Mouse (Mus musculus) hindbrain, embryonic 10.5 days (tissue): ENCODE measurements around the gene Sema3a. TPM values are rescaled to one million over a fixed set of nuclear protein-coding genes. Genes with fewer than 3 reads are reported as not detected.
A peak's percentile ranks its signal among the peaks of the same experiment; 100 is the strongest.

ENCODE experiments used
- DNase-seq: peaks from one replicate; pipeline ENCODE4 v3.0.0-alpha.2; 2017; ENCODE audit warnings: low spot score
- H3K27ac ChIP-seq: fragments of 300-500 bp; sonication (generic); 2 replicates; pipeline ENCODE4 v1.5.1; 2016; ENCODE audit warnings: mild to moderate bottlenecking, moderate library complexity
- H3K27me3 ChIP-seq: fragments of 300-500 bp; sonication (generic); 2 replicates; pipeline ENCODE4 v1.6.1; 2016; ENCODE audit warnings: mild to moderate bottlenecking; ENCODE audit not compliant: poor library complexity, insufficient read depth, severe bottlenecking
- H3K36me3 ChIP-seq: fragments of 300-500 bp; sonication (generic); 2 replicates; pipeline ENCODE4 v1.6.1; 2016; ENCODE audit warnings: mild to moderate bottlenecking, moderate library complexity
- H3K4me1 ChIP-seq: fragments of 300-500 bp; sonication (generic); replicated peaks from 2 replicates; pipeline ENCODE4 v1.6.1; 2016; ENCODE audit warnings: mild to moderate bottlenecking
- H3K4me3 ChIP-seq: fragments of 300-500 bp; sonication (generic); 2 replicates; pipeline ENCODE4 v1.5.1; 2016; ENCODE audit warnings: mild to moderate bottlenecking, moderate library complexity
- H3K9me3 ChIP-seq: fragments of 300-500 bp; sonication (generic); 2 replicates; pipeline ENCODE4 v1.6.1; 2016; ENCODE audit warnings: mild to moderate bottlenecking, moderate library complexity
- WGBS: fragments of 180-500 bp; shearing (Covaris S2); methylation state at CpG from one replicate; pipeline ENCODE4 v1.1.7; 2016; 5-methylcytosine and 5-hydroxymethylcytosine counted together
- polyA plus RNA-seq: library from polyadenylated mRNA; unstranded; fragments of >200 nt; fragmentation: Nextera tagmentation; extraction: Ambion mirVana; gene quantifications from 2 replicates; pipeline ENCODE4 v1.2.1, GENCODE M21; 2016

The Sema3a gene
- polyA plus RNA-seq, result 15.6 and 21.8 TPM in 2 replicates

DNA sequence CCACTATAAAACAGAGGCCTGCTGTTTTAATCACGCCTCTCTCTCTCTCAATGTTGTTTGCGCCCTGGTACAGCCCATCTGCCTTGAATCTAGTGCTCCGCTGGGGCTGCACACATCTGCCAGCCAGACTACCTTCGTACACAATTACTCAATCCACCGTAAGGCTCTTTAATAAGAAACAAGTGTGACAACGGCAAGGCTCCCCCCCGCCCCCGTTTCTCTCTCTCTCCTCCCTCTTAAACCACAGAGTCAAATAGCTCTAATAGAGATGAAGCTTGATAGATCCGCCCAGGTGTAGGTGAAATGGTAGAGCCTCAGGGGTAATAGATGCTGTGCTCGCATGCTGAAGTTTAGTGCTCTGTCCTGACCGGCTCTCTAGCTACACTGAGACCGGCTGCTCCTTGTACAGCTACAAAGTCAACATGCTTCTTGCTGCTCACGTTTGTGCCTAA is at the start of gene Sema3a:
Gene Sema3a, plus strand, starts transcription at position 174 of the 452 bp plus-strand sequence.
- no peaks in the 10 kb centered on the region for H3K27me3 ChIP-seq
- 56% methylated on average over 13 of the region's 13 CpGs for WGBS
- H3K4me3 ChIP-seq, result peak within 1 kb of the TSS; percentile 22; the same call in 1 of the 2 replicates
- H3K4me1 ChIP-seq, result no peaks in the 10 kb centered on the region
- no peaks in the 10 kb centered on the region for H3K9me3 ChIP-seq
- H3K27ac ChIP-seq, result peak within 1 kb of the TSS; percentile 9; the same call in 1 of the 2 replicates
- peak; percentile 56 for DNase-seq
- no peaks in the 10 kb centered on the region for H3K36me3 ChIP-seq

DNA sequence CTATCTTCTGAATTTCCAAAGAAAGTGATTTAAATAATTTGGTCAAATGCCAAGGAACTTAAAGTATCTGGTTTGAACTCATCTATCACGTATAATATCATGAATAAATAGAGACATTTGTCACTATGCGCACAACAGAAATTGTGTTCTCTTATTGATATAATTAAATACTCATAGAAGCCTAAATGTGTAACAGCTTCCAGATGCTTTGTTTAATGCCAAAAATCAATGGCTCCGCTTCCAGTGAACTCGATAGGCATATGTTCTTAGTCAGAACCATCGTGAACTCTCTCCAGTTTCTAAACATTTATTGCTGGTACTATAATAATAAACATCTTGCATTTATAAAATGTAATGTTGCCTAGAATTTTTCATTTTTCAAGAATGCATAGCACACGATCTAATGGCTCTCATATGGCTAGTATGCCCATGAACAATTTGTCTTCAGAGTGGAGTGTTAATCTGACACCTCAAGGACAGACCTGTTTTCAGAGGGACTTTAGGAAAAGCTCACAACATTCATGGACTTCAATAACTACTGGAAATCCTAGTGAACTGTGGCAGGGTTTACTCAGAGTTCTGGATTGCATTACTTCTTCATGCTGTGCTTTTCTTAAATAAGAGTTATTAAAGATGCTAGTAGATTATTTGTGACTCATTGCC is 40.3 kb upstream of the Sema3a start:
- WGBS, result 82% methylated on average over 6 of the region's 6 CpGs
- Histone ChIP-seq H3K4me3 (no peak overlapping the region), H3K36me3 (no peaks in the 10 kb centered on the region), H3K27me3 (no peaks in the 10 kb centered on the region), H3K27ac (no peak overlapping the region), H3K9me3 (no peaks in the 10 kb centered on the region), H3K4me1 (no peaks in the 10 kb centered on the region)
- no peak for DNase-seq

DNA sequence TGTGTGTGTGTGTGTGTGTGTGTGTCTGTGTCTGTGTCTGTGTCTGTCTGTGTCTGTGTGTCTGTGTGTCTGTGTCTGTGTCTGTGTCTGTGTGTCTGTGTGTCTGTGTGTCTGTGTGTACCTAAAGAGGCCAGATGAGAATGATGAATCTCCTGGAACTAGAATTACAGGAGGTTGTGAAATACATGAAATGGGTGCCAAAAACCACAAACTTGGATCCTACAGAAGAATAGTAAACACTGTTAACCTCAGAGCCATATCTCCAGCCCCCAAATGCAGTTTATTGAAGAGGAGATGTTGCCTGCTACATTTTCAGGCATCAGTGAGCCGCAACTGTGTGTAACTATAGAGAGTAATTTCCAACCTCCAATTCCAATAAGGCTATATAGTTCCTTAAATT is 34.8 kb upstream of the Sema3a start:
- no peak overlapping the region for H3K4me3 ChIP-seq
- no peaks in the 10 kb centered on the region for H3K27me3 ChIP-seq
- 98% methylated on average over 1 of the region's 1 CpGs for WGBS
- no peak overlapping the region for H3K27ac ChIP-seq
- H3K36me3 ChIP-seq, result no peaks in the 10 kb centered on the region
- no peaks in the 10 kb centered on the region for H3K9me3 ChIP-seq
- no peaks in the 10 kb centered on the region for H3K4me1 ChIP-seq
- DNase-seq, result no peak

DNA sequence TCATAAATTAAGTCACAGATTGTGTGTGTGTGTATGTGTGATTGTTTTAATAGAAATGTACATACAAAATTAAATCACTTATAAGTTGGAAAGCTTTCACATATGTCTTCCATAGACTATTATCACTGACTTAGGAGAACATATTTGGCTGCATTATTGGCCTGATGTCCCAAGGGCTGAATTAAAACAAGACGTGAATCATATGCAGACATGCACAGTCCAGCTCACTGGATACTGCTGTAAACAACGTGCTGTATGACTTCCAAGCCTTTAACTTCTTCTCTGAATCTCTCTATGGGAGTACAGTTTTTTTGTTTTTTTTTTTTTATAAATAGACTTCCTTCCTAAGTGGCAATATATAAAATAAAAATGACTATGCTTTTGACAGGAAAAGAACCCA is 15.7 kb upstream of the Sema3a start:
- Histone ChIP-seq H3K4me1 (no peaks in the 10 kb centered on the region), H3K27me3 (no peaks in the 10 kb centered on the region), H3K36me3 (no peaks in the 10 kb centered on the region), H3K4me3 (no peak overlapping the region), H3K9me3 (no peaks in the 10 kb centered on the region), H3K27ac (no peak overlapping the region)
- 73% methylated on average over 2 of the region's 2 CpGs for WGBS
- DNase-seq, result no peak

DNA sequence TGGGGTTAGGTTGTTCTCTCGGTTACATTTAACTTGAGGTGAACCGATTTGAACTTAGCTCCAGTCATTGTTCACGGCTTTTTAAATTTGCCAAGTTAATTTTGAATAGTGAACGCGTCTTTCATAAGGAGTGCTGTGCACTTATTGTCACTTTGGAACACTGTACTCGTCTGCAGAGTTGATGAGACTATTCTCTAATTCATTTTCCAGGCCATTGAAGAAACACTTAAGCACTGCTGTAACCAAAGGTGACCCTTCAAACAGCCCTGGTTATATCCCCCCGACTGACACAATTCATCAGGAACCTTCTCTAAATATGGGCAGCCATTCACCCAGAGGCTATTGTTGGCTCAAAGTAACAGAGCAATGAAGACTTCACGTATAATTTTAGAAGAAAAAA is 8.0 kb upstream of the Sema3a start:
- Histone ChIP-seq H3K9me3 (no peaks in the 10 kb centered on the region), H3K4me3 (no peak overlapping the region), H3K4me1 (no peaks in the 10 kb centered on the region), H3K27ac (no peak overlapping the region), H3K36me3 (no peaks in the 10 kb centered on the region), H3K27me3 (no peaks in the 10 kb centered on the region)
- WGBS, result 67% methylated on average over 8 of the region's 8 CpGs
- no peak for DNase-seq

DNA sequence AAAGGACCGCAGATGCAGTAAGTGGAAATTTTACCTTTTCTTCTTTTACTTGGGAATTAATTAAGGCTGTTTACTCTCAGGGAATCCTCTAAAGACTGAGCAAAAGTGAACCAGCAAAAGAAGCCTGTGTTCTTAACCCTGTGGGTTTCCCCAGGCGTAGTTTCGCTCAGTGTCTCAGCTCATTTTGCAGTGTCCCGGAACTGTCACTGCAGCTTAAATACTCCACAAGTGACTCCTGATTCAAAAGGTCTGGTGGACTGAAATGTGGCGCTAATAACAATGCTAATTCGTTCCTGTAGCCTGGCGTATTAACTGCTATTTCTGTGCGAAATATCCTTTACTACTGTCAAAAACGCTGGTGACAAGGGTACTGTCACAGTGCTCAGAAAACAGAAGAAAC is 543 bp downstream of the Sema3a start:
- WGBS, result 62% methylated on average over 9 of the region's 9 CpGs
- Histone ChIP-seq H3K4me1 (no peaks in the 10 kb centered on the region), H3K27me3 (no peaks in the 10 kb centered on the region), H3K4me3 (peak overlapping the region; percentile 22; the same call in 1 of the 2 replicates), H3K9me3 (no peaks in the 10 kb centered on the region), H3K36me3 (no peaks in the 10 kb centered on the region), H3K27ac (peak overlapping the region; percentile 9; the same call in 1 of the 2 replicates)
- no peak for DNase-seq

DNA sequence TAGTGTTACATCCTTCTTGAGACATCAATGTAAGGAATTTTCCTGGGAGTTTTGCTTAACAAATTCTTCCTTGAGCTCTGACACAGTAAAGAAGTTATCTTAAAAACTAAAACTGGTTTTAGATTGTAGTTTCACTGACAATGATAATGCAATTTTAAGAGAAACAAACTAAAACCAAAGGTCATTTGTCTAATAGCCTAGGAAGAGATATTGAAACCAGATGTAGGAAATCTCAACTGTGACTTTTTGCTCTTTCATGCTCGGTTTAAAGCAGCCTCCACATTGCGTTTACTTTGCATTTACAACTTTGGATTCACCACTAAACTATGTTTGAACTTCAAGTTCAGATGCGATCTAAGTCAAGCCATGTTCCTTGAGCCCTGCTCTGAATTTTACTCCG is 982 bp downstream of the Sema3a start:
- no peak overlapping the region for H3K4me3 ChIP-seq
- 72% methylated on average over 4 of the region's 4 CpGs for WGBS
- H3K27me3 ChIP-seq, result no peaks in the 10 kb centered on the region
- no peaks in the 10 kb centered on the region for H3K4me1 ChIP-seq
- H3K27ac ChIP-seq, result no peak overlapping the region
- H3K36me3 ChIP-seq, result no peaks in the 10 kb centered on the region
- H3K9me3 ChIP-seq, result no peaks in the 10 kb centered on the region
- DNase-seq, result no peak

DNA sequence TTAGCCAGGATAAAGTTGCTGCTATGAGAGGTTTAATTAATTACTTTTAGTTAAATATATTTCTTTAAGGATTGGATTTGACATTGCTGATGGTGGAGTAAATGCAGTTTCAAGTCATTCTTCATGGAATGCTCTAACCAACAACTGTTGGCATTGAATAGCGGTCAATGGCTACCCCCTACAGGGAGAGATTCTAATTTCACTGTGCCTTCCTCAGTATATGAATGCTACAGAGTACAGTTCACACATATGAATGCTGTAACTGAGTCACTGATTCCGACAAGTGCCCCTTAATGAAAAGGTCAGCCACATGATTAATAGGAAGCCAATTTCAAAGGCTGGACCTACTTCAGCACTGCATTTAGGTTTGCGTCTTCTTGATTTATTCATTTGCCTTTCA is 1.9 kb downstream of the Sema3a start:
- H3K4me3 ChIP-seq, result no peak overlapping the region
- WGBS, result 72% methylated on average over 3 of the region's 3 CpGs
- H3K4me1 ChIP-seq, result no peaks in the 10 kb centered on the region
- no peak overlapping the region for H3K27ac ChIP-seq
- H3K36me3 ChIP-seq, result no peaks in the 10 kb centered on the region
- H3K9me3 ChIP-seq, result no peaks in the 10 kb centered on the region
- DNase-seq, result no peak
- H3K27me3 ChIP-seq, result no peaks in the 10 kb centered on the region

DNA sequence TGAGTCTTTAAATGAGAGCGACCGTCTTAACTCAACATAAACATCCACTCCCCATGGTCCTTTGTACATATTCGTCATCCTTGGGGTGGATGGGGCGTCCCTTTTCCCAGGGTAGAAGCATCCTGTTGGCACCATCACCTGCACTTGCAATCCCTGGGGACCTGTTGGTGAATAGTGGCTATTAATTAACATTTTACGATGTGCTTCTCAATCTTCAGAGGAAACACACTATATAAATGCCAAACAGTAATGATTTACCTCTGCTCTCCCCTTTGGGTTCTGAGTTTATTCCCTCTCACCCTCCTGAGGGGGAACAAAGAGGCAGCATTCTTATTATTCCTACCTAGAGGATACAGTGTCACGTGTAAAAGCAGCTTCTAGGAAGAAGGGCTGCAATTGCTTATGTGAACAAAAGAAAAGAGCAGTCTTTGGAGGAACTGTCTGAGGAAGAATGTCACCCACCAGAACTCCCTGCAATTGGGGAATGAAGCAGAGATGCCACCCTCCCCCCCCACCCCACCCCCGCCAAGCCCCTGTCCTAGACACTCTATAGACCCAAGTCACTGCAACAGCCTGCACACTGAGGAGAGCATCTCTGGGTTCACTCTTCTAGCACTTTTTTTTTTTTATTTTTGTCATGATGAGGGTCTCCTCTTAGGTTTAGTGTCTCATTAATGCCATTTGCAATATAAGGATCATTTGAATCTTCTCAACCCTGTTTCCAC is 19.7 kb downstream of the Sema3a start:
- H3K36me3 ChIP-seq, result no peaks in the 10 kb centered on the region
- H3K27ac ChIP-seq, result no peak overlapping the region
- H3K4me3 ChIP-seq, result no peak overlapping the region
- DNase-seq, result no peak
- no peaks in the 10 kb centered on the region for H3K27me3 ChIP-seq
- H3K4me1 ChIP-seq, result no peaks in the 10 kb centered on the region
- WGBS, result 68% methylated on average over 7 of the region's 7 CpGs
- no peaks in the 10 kb centered on the region for H3K9me3 ChIP-seq

DNA sequence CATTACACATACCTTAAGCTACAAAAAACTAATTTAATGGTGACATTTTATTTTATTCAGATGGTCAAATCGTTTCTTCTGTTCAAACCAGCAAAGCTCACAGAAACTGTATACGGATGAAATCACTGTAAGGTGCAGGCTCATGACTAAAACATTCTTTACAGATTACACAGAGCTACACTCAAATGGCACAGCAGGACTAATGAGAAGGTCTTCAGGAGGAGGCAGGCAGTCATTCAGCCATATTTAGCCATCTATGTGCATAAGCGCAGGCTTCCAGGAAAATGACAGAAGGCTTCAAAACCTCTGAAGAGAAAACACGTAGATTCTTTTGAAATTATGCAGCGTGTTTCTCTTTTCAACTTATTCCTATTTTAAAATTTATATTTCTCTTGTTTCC is 24.7 kb downstream of the Sema3a start:
- Histone ChIP-seq H3K27me3 (no peaks in the 10 kb centered on the region), H3K36me3 (no peaks in the 10 kb centered on the region), H3K27ac (no peak overlapping the region), H3K9me3 (no peaks in the 10 kb centered on the region), H3K4me3 (no peak overlapping the region), H3K4me1 (no peaks in the 10 kb centered on the region)
- 88% methylated on average over 5 of the region's 5 CpGs for WGBS
- no peak for DNase-seq

DNA sequence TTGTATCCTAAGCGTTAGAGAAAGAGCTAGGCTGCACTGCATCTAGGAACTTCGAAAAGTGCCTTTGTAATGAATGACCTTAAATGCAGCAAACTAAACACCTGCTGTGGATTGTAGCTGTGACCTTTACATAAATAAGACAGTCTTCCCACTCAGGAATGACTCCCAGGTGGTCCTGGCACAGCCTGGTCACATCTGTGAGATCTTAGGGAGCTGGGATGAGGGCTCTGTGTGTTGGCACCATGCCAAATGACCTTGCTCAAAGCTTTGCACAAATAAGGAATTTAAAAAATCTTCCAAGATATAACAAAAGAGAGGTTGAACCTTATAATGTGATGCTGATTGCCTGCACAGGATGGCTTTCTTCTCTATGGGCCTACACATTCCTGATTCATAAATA is 25.8 kb downstream of the Sema3a start:
- H3K4me1 ChIP-seq, result no peaks in the 10 kb centered on the region
- no peak for DNase-seq
- 64% methylated on average over 2 of the region's 2 CpGs for WGBS
- no peak overlapping the region for H3K27ac ChIP-seq
- H3K36me3 ChIP-seq, result no peaks in the 10 kb centered on the region
- H3K27me3 ChIP-seq, result no peaks in the 10 kb centered on the region
- H3K9me3 ChIP-seq, result no peaks in the 10 kb centered on the region
- H3K4me3 ChIP-seq, result no peak overlapping the region

DNA sequence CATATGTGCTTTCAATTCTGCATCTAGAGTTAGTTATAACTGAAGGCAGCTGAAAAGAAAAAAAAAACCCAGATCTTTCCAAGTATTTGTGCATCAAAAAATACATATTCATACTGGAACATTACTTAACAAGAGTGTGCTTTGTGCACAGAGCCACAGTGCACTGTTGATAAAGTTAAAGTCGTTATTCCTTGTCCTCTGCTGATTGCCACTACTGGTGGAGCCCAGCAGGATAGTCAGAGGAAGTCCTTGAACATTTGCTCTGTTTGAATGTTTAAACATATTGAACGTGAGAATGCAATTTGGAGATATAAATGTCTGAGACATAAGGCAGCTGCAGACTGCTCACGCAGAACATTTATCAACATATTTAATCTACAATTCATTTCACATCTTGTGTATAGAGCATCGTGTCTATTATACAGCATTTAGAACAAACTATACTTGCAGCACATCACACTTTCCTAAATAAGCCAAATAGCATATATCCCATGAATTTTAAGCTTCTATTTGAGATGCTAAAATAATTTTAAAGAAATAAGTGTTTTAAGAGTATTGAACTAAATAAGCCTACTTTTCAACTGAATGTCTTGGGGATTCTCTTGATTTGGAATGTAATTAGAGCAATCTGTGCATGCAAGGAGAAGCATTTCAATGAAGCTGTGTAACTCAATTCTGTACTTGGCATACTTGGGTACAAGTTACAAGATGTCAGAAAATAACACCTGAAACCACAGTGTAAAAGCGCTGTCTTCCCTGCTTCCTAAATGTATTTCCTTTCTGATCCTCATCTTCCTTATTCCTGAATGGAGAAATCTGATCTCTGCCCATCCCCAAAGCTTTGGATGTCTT is 32.8 kb downstream of the Sema3a start:
- Histone ChIP-seq H3K4me3 (no peak overlapping the region), H3K9me3 (no peaks in the 10 kb centered on the region), H3K4me1 (no peaks in the 10 kb centered on the region), H3K27ac (no peak overlapping the region), H3K36me3 (no peaks in the 10 kb centered on the region), H3K27me3 (no peaks in the 10 kb centered on the region)
- 85% methylated on average over 5 of the region's 5 CpGs for WGBS
- no peak for DNase-seq

DNA sequence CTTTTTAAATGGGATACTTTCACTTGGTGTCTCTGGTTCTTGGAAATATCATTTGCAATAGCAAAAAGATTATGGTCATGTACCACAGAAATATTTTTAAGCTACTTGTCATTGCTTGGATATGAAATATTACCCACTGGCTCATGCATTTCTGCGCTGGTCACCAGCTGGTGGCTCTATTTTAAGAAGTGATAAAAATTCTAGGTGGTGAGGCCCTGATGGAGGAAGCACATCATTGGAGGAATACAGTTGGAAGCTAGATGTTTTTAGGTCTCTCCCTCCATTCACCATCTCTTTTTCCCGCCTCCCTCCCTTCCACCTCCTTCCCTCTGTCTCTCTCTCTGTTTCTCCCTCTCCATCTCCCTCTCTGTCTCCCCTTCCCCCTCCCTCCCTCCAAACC is 57.0 kb downstream of the Sema3a start:
- Histone ChIP-seq H3K4me3 (no peak overlapping the region), H3K27ac (no peak overlapping the region), H3K4me1 (no peaks in the 10 kb centered on the region), H3K9me3 (no peaks in the 10 kb centered on the region), H3K36me3 (no peaks in the 10 kb centered on the region), H3K27me3 (no peaks in the 10 kb centered on the region)
- no peak for DNase-seq
- WGBS, result 91% methylated on average over 2 of the region's 2 CpGs
